Mouse (Mus musculus) intestine, postnatal 0 days (tissue): ENCODE measurements around the gene Med20. TPM values are rescaled to one million over a fixed set of nuclear protein-coding genes. Genes with fewer than 3 reads are reported as not detected.

Experiments used
- ATAC-seq: fragments of 200-750 bp; cut with Nextera tagmentation; 2 replicates; pipeline ENCODE4 v1.8.0; 2017; ENCODE audit warnings: mild to moderate bottlenecking, moderate TSS enrichment, moderate library complexity
- H3K27ac ChIP-seq: fragments of 300-500 bp; sonication (generic); 2 replicates; pipeline ENCODE4 v1.5.1; 2014; ENCODE audit warnings: mild to moderate bottlenecking, low read depth, low read length, moderate library complexity
- H3K27me3 ChIP-seq: fragments of 300-500 bp; sonication (generic); replicated peaks from 2 replicates; pipeline ENCODE4 v1.6.1; 2014; ENCODE audit warnings: low read length, mixed read lengths; ENCODE audit not compliant: control insufficient read depth, insufficient read depth
- H3K36me3 ChIP-seq: fragments of 300-500 bp; sonication (generic); 2 replicates; pipeline ENCODE4 v1.6.1; 2014; ENCODE audit warnings: mild to moderate bottlenecking, moderate library complexity; ENCODE audit not compliant: control insufficient read depth, insufficient read depth
- H3K4me1 ChIP-seq: fragments of 300-500 bp; sonication (generic); replicated peaks from 2 replicates; pipeline ENCODE4 v1.6.1; 2014; ENCODE audit warnings: antibody characterized with exemption, low read length, mixed read lengths; ENCODE audit not compliant: control insufficient read depth, insufficient read depth
- H3K4me2 ChIP-seq: fragments of 300-500 bp; sonication (generic); replicated peaks from 2 replicates; pipeline ENCODE4 v1.6.1; 2014; ENCODE audit warnings: low read depth, mild to moderate bottlenecking, moderate library complexity
- H3K4me3 ChIP-seq: fragments of 300-500 bp; sonication (generic); 2 replicates; pipeline ENCODE4 v1.5.1; 2014; ENCODE audit warnings: low read depth, low read length
- H3K9ac ChIP-seq: fragments of 300-500 bp; sonication (generic); 2 replicates; pipeline ENCODE4 v1.6.1; 2014; ENCODE audit warnings: mild to moderate bottlenecking, low read depth, low read length
- H3K9me3 ChIP-seq: fragments of 300-500 bp; sonication (generic); 2 replicates; pipeline ENCODE4 v1.6.1; 2016; ENCODE audit warnings: mixed run types; ENCODE audit not compliant: control insufficient read depth
- CTCF ChIP-seq: sonication (generic); IDR thresholded peaks from 2 replicates; pipeline ENCODE4 v1.5.1; 2016; ENCODE audit warnings: low read depth, mild to moderate bottlenecking, control low read depth, antibody characterized with exemption, moderate library complexity
- WGBS: fragments of 180-500 bp; shearing (Covaris S2); extraction: QIAGEN DNeasy Blood & Tissue Kit; methylation state at CpG from one replicate; pipeline ENCODE4 v1.1.7; 2014; 5-methylcytosine and 5-hydroxymethylcytosine counted together
- polyA plus RNA-seq: library from polyadenylated mRNA; unstranded; fragments of >200 nt; fragmentation: Nextera tagmentation; extraction: Ambion mirVana; gene quantifications from 2 replicates; pipeline ENCODE4 v1.2.1, GENCODE M21; 2015

Gene Med20
- polyA plus RNA-seq, 1 experiment from 2014 or later: 22.8 TPM

- H3K4me3 ChIP-seq: peak overlapping the region; percentile 60
- peak; percentile 39 for ATAC-seq
- under 1% methylated on average over 60 of the region's 61 CpGs for WGBS
- peaks cover 7% of the 10 kb centered on the region; the same call in 1 of the 2 replicates for H3K4me1 ChIP-seq
- peak overlapping the region; percentile 92 for H3K27ac ChIP-seq
- 0 out of 2 replicates have a peak, but pooled peaks cover 7% of the 10 kb centered on the region for H3K36me3 ChIP-seq
- peak overlapping the region; percentile 57 for H3K9ac ChIP-seq
- no peaks in the 10 kb centered on the region for H3K9me3 ChIP-seq
- TF ChIP-seq CTCF: 0 out of 2 replicates have a peak, but pooled peaks have one; percentile 10
- no peaks in the 10 kb centered on the region for H3K27me3 ChIP-seq
- peak overlapping the region; percentile 96 for H3K4me2 ChIP-seq
Measured at GRCm38 (mm10) chr17:47629717-47630677, 18.6 kb downstream of the Med20 start.

GRCm38 (mm10) chr17:47630678-47631065 is 19.3 kb downstream of the Med20 start, which contains the start of gene Usp49:
Gene Usp49, plus strand, starts transcription at chr17:47630690.
- peak within 1 kb of the TSS; percentile 60 for H3K4me3 ChIP-seq
- WGBS: 0% methylated on average over 3 of the region's 3 CpGs

DNA sequence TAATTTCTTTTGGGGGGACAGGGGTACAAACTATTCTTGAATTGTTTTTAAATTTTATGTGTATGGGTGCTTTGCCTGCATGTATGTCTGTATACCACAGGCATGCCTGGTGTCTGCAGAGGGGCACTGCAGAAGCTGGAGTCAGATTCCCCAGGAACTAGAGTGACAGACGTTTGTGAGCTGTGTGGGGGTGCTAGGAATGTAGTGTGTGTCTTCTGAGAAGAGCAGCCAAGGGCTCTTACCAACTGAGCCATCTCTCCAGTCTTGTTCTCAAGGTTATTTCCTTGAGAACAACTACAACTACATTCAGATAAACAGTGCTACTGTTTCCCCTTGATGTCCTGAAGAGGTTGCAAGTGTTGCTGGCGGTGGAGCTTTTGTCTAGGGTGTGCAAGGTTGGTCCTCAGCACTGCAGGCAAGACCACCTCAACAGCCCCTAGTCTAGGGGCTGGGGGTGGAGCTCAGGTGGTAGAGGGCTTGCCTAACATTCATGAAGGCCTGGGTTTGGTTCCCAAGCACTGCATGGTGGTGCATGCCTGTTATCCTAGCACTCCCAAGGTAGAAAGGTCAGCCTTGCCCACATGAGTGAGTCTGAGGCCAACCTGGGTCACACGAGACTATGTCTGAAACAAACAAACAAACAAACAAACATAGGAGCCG is 20.9 kb downstream of the Med20 start:
- Histone ChIP-seq H3K27ac (peak overlapping the region; percentile 21; the same call in 1 of the 2 replicates), H3K9ac (no peak overlapping the region), H3K9me3 (no peaks in the 10 kb centered on the region), H3K4me2 (0 out of 2 replicates have a peak overlapping the region, but pooled peaks have one; percentile 6), H3K4me3 (no peak overlapping the region), H3K36me3 (0 out of 2 replicates have a peak, but pooled peaks cover 4% of the 10 kb centered on the region), H3K4me1 (peaks cover 7% of the 10 kb centered on the region; the same call in 1 of the 2 replicates), H3K27me3 (no peaks in the 10 kb centered on the region)
- WGBS: 43% methylated on average over 4 of the region's 4 CpGs
- TF ChIP-seq CTCF: no peak
- no peak for ATAC-seq

More at GRCm38 (mm10) chr17:47630678-47631065, 19.3 kb downstream of the Med20 start, which contains the start of gene Usp49:
- H3K4me1 ChIP-seq: peaks cover 7% of the 10 kb centered on the region; the same call in 1 of the 2 replicates
- H3K27me3 ChIP-seq: no peaks in the 10 kb centered on the region
- H3K9ac ChIP-seq: peak within 1 kb of the TSS; percentile 57
- H3K4me2 ChIP-seq: peak within 1 kb of the TSS; percentile 96
- H3K9me3 ChIP-seq: no peaks in the 10 kb centered on the region
- 0 out of 2 replicates have a peak, but pooled peaks cover 10% of the 10 kb centered on the region for H3K36me3 ChIP-seq
- ATAC-seq: no peak
- peak within 1 kb of the TSS; percentile 92 for H3K27ac ChIP-seq
- TF ChIP-seq CTCF: no peak

DNA sequence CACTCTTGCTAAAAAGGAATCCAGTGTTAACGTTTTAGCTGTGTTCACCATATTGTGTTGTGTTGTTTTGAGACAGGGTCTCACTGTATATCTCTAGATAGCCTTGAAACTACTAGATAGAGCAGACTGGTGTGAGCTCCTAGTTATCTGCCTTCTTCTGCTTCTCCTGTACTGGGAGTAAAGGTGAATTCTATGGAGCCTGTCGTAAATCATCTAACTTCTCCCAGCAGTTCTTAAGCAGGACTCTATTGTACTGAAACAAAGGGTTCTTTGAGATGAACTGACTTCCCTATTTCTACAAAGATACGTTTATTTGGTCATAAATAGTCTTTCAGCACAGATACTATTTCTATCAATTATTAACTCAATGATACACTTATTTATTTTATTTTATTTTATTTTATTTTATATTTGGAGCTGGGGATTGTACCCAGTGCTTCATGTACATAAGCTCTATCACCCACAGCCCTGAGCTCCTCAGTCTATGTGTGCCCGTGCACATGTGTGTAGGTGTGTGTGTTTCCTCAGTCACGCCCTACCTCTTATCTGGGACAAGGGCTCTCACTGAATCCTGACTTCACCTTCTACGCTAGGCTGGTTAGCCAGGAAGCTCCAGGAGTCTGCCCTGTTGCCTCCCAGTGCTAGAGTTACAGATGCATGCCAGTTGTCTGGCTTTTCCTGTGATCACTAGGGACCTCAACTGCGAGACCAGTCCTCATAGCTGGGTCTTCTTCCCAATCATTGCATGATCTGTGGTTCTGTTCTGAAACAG is 22.8 kb downstream of the Med20 start:
- no peak for TF ChIP-seq CTCF
- 0 out of 2 replicates have a peak, but pooled peaks cover 4% of the 10 kb centered on the region for H3K36me3 ChIP-seq
- no peaks in the 10 kb centered on the region for H3K27me3 ChIP-seq
- 38% methylated on average over 7 of the region's 7 CpGs for WGBS
- no peaks in the 10 kb centered on the region for H3K9me3 ChIP-seq
- ATAC-seq: peak; percentile 80
- H3K4me1 ChIP-seq: peaks cover 7% of the 10 kb centered on the region; the same call in 1 of the 2 replicates
- no peak overlapping the region for H3K9ac ChIP-seq
- peak overlapping the region; percentile 27; the same call in 1 of the 2 replicates for H3K4me2 ChIP-seq
- H3K27ac ChIP-seq: peak overlapping the region; percentile 77
- no peak overlapping the region for H3K4me3 ChIP-seq

DNA sequence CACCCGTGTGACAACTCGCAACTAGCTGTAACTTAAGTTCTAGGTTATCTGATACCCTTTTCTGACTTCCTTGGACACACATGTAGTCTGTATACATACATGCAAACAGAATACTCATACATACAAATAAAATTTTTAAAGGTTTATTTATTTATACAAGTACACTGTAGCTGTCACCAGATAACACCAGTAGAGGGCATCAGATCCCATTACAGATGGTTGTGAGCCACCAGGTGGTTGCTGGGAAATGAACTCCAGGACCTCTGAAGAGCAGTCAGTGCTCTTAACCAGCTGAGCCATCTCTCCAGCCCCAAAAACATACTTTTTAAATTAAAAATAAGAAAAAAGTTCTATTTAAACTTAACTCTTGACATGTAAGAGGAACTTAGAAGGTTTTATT is 31.6 kb downstream of the Med20 start:
- no peak overlapping the region for H3K27ac ChIP-seq
- no peak overlapping the region for H3K4me3 ChIP-seq
- peak; percentile 44 for TF ChIP-seq CTCF
- WGBS: 93% methylated on average over 2 of the region's 2 CpGs
- H3K4me2 ChIP-seq: no peak overlapping the region
- H3K36me3 ChIP-seq: 0 out of 2 replicates have a peak, but pooled peaks cover 2% of the 10 kb centered on the region
- no peaks in the 10 kb centered on the region for H3K4me1 ChIP-seq
- ATAC-seq: no peak
- H3K27me3 ChIP-seq: no peaks in the 10 kb centered on the region
- H3K9ac ChIP-seq: no peak overlapping the region
- no peaks in the 10 kb centered on the region for H3K9me3 ChIP-seq
